Mouse (Mus musculus) small intestine, adult 2 months (tissue): ENCODE measurements at regions not wholly inside any gene's neighbourhood (a gene's known extent, or its start where the extent isn't known, plus 50 kb on each side); places are given as distances from the start of the nearest gene placed in this dataset.

Experiments used
- CTCF ChIP-seq: fragments of 200-500 bp; IDR thresholded peaks from 2 replicates; pipeline ENCODE4 v1.5.1; 2012; ENCODE audit warnings: low read depth, mild to moderate bottlenecking, control low read depth, inconsistent platforms, low read length, moderate library complexity, mixed read lengths; ENCODE audit not compliant: insufficient replicate concordance, insufficient read length; ENCODE audit errors: extremely low read depth
- POLR2A ChIP-seq: fragments of 200-500 bp; IDR thresholded peaks from 2 replicates; pipeline ENCODE4 v1.6.1; 2012; ENCODE audit warnings: low read depth, mild to moderate bottlenecking, control low read depth, inconsistent platforms, low read length, moderate library complexity

DNA sequence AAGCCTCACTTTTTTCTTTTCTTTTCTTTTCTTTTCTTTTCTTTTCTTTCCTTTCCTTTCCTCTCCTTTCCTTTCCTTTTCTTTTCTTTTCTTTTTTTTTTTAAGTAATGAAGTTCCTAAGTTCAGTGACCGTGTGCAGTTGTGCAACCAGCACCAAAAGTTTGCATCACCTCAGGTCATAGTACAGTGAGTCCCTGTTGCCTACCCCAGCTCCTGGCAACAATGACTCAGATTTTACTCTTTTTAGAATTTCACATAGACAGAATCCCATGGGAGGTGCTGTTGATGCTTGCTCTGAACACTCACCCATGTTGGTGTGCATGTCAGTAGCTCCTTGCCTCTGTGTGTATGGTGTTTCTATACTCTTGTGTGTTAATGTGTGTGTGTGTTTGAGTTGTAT, 60.3 kb upstream of the Nr5a2 start:
- TF ChIP-seq POLR2A (no peak), CTCF (no peak)
